Mouse (Mus musculus): ENCODE data around the gene Zkscan5.

DNA sequence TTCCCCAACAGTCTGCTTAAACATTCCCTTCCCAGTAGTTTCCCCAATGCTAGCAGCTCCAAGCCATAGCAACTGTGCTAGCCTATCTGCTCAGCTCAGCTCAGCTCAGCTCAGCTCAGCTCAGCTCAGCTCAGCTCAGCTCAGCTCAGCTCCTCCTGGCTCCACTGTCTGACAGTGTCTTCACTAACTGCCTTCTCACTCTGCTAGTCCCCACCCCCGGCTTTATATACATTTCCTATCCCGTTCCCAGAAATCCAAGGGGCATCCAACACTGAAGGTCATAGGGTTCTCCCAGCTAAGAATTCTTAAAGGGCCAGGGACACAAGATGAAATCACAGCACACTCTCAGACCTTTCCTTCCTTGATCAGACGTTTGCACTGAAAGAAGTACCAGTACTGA, 39.7 kb upstream of the Zkscan5 start:
- TF ChIP-seq POLR2A (IDR thresholded peaks at IDR 0.05; ENCODE audit: borderline replicate concordance, low read depth, low read length), result no peak
- TF ChIP-seq CTCF (IDR thresholded peaks at IDR 0.05; ENCODE audit: low read depth, low read length), result no peak
